Mouse (Mus musculus): ENCODE measurements around the gene Gse1.

Gse1 gene

GRCm38 (mm10) chr8:120495461-120495860 lies 267.2 kb downstream of the Gse1 start:
- DNase-seq (ENCODE audit: low read depth, low spot score), result no peak

- no peak for DNase-seq (ENCODE audit: low read depth, low spot score)
Observed at GRCm38 (mm10) chr8:120496478-120496877, 268.2 kb downstream of the Gse1 start.

- no peak for DNase-seq (ENCODE audit: low read depth, low spot score)
Observed at GRCm38 (mm10) chr8:120497503-120497946, 269.3 kb downstream of the Gse1 start.

- DNase-seq (ENCODE audit: low read depth, low spot score), result no peak
Observed at GRCm38 (mm10) chr8:120498349-120498831, 270.1 kb downstream of the Gse1 start.

GRCm38 (mm10) chr8:120498926-120499605 lies 270.8 kb downstream of the Gse1 start:
- DNase-seq (ENCODE audit: low read depth, low spot score), result no peak

- no peak for DNase-seq (ENCODE audit: low read depth, low spot score)
Observed at GRCm38 (mm10) chr8:120500701-120501261, 272.5 kb downstream of the Gse1 start.

- DNase-seq (ENCODE audit: low read depth, low spot score), result no peak
Observed at GRCm38 (mm10) chr8:120501426-120501825, 273.2 kb downstream of the Gse1 start.

GRCm38 (mm10) chr8:120502428-120502827 lies 274.2 kb downstream of the Gse1 start:
- DNase-seq (ENCODE audit: low read depth, low spot score), result no peak

GRCm38 (mm10) chr8:120504251-120505081 lies 276.2 kb downstream of the Gse1 start:
- no peak for DNase-seq (ENCODE audit: low read depth, low spot score)

GRCm38 (mm10) chr8:120505082-120505511 lies 276.8 kb downstream of the Gse1 start:
- no peak for DNase-seq (ENCODE audit: low read depth, low spot score)

- no peak for DNase-seq (ENCODE audit: low read depth, low spot score)
Observed at GRCm38 (mm10) chr8:120505619-120506310, 277.5 kb downstream of the Gse1 start.

GRCm38 (mm10) chr8:120506562-120506961 lies 278.3 kb downstream of the Gse1 start:
- no peak for DNase-seq (ENCODE audit: low read depth, low spot score)

- DNase-seq (ENCODE audit: low read depth, low spot score), result no peak
Observed at GRCm38 (mm10) chr8:120507290-120507689, 279.0 kb downstream of the Gse1 start.

- no peak for DNase-seq (ENCODE audit: low read depth, low spot score)
Observed at GRCm38 (mm10) chr8:120509136-120510034, 281.1 kb downstream of the Gse1 start.

GRCm38 (mm10) chr8:120510035-120510416 lies 281.8 kb downstream of the Gse1 start:
- DNase-seq (ENCODE audit: low read depth, low spot score), result no peak

GRCm38 (mm10) chr8:120510863-120511457 lies 282.7 kb downstream of the Gse1 start:
- no peak for DNase-seq (ENCODE audit: low read depth, low spot score)

- DNase-seq (ENCODE audit: low read depth, low spot score), result no peak
Observed at GRCm38 (mm10) chr8:120511737-120512136, 283.5 kb downstream of the Gse1 start.

- DNase-seq (ENCODE audit: low read depth, low spot score), result no peak
Observed at GRCm38 (mm10) chr8:120512326-120512725, 284.1 kb downstream of the Gse1 start.

GRCm38 (mm10) chr8:120513145-120513544 lies 284.9 kb downstream of the Gse1 start:
- no peak for DNase-seq (ENCODE audit: low read depth, low spot score)

All from c-Kit-negative CD71-positive TER-119-positive erythroid progenitor cells, embryonic 14.5 days (primary cell).